Mouse (Mus musculus): Measurements from ENCODE around the gene Gltp.

Gltp gene

DNA sequence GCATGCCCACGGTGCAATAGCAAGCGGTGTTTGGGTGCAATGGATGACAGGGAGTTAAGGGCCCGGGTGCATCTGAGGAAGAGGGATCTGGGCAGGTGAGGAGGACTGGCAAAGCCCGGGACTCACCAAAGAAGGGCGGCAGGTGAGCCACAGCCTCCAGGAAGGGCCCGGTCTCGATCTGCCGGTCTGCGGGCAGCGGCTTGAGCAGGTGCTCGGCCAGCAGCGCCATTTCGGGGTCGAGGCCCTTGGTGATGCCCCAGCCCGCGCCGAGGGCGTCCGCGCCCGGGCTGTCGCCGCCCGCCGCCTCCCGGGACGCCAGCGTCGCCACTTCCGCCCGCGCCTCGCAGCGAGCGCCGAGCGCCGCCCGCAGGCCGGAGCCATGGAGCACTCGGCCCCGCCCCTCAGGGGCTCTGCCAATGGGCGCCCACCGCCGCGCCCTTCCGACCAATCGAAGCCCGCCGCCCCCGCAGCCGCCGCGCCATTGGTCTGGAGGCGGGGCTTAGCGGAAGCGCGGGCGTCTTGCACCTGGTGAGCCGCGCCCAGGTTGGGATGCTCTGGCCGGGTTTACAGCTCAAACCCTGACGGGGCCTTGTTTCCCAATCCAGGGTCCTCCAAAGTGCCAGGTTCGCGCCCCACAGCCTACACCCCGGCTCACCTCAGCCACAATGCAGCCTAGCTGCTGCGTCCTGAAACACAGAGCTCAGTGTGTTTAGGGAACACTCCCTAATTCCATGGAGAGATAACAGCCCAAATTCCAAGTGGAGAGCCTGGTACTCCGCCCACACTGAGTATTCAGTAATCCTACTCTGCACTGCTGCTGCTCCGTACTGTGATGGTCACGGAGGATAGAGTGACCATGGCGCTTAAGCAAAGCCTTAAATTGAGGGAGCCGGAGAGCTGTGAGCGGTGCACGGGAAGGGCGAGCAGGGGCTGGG is at the start of gene Gltp:
Gltp (minus strand) TSS at position 352 of the 935 bp plus-strand sequence.
- in situ Hi-C loops (cut with MboI; ENCODE audit: low pct_unique_long_range_greater_than_20kb in 1 of 2, low sequenced_read_pairs in 2 of 2, unreplicated experiment in 1 of 2): no loop called here

DNA sequence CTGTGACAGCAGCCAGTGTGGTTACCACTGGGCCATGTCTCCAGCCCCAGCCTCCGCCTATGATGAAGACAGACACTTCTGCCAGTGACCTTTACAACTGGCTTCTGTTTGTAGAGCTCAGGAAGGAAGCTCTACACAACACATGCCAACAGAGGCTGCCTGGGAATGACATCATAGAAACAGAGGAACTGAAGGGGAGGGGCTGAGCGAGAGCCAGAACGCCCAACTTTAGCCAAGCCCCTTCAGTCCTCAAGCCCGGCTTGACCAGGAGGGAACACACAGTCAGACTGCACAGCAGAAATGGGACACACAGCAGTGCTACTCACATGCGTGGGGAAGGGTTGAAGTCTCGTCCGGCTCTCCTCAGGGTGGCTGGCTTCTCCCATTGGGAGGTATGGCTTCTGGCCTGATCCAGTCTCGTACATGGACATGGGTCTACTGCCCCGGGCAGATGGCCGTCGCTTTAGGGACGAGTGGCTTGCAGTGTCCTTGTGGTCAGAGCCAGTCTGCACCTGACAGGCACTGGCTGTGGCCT is 48.0 kb upstream of the Gltp start:
- in situ Hi-C loops (cut with MboI; ENCODE audit: low pct_unique_long_range_greater_than_20kb in 1 of 2, low sequenced_read_pairs in 2 of 2, unreplicated experiment in 1 of 2): no loop called here

DNA sequence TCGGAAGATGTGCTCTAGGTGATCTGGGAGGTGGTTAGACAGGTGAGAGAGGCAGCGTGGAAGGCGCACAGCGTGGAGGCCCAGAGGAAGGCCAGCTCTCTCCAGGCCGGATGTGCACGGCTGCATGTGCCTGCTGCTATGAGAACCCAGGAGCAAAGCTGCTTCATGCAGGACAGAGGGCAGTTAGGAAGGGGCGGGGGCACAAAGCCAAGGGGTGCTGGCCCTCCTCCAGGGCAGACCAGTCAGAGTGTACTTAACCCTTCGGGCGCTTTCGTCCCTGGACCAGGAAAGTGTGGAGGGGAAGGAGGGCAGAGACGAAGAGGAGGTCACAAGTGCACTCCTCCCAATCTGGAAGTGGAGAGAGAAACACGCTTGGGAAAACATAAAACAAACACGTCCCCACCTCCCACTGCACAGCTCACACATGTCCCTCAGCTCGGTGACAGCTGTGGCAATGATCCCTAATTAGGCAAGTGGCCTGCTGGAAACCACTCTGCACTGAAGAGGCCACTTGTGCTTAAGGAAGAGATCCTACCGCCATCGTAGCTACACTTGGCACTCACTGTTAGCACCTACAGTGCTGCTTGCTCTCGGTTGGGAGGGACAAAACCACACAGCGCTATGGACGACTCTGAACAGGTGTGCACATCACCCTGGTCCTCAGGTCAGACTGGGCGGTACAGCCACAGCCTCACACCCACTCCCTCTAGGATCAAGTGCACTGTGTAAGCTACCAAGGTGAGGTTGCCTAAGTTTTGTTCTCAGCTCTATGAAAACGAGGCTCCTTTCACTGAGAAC is 46.5 kb upstream of the Gltp start:
- in situ Hi-C loops (cut with MboI; ENCODE audit: low pct_unique_long_range_greater_than_20kb in 1 of 2, low sequenced_read_pairs in 2 of 2, unreplicated experiment in 1 of 2): no loop called here

GRCm38 (mm10) chr5:114733606-114734005 is 42.8 kb upstream of the Gltp start:
- in situ Hi-C loops (cut with MboI; ENCODE audit: low pct_unique_long_range_greater_than_20kb in 1 of 2, low sequenced_read_pairs in 2 of 2, unreplicated experiment in 1 of 2): no loop called here

DNA sequence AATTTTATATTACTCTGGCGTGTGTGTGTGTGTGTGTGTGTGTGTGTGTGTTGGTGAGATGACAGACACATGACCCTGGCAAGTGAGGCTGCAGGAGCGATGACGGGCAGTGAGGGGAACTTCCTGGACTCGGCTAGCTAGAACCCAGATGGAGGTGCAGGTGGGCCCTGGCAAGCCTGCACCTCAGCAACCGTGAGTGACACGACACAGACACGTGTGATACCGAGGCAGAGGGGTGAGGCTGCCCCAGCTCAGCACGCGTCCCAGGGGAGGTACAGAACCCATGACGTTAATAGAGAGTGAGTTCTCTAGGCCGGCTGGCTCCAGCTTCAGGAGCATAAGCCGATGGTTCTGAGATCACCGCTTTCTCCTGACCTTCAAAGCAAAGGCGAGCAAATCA is 41.2 kb upstream of the Gltp start:
- in situ Hi-C loops (cut with MboI; ENCODE audit: low pct_unique_long_range_greater_than_20kb in 1 of 2, low sequenced_read_pairs in 2 of 2, unreplicated experiment in 1 of 2): no loop called here

GRCm38 (mm10) chr5:114731498-114731897 is 40.7 kb upstream of the Gltp start:
- in situ Hi-C loops (cut with MboI; ENCODE audit: low pct_unique_long_range_greater_than_20kb in 1 of 2, low sequenced_read_pairs in 2 of 2, unreplicated experiment in 1 of 2): no loop called here

GRCm38 (mm10) chr5:114730129-114730528 is 39.3 kb upstream of the Gltp start:
- in situ Hi-C loops (cut with MboI; ENCODE audit: low pct_unique_long_range_greater_than_20kb in 1 of 2, low sequenced_read_pairs in 2 of 2, unreplicated experiment in 1 of 2): no loop called here

DNA sequence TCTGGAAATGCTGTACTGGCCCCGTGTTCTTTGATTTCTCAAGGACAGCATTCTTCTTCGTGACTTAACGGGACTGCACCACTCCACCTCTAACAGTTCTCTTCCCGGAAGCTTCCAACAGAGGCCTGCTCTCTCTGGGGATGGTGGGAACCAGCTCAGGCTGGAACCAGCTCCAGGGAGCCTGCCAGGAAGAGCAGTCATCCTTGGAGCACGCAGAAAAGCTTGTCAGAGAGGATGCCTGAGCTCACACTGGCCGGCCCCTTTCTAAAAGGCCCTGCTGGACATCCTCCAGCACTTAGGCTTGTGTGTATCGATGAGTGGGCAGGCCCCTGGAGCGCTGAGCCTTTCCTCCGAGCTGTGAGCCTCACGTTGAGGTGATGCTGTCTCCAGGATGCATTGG is 37.4 kb upstream of the Gltp start:
- in situ Hi-C loops (cut with MboI; ENCODE audit: low pct_unique_long_range_greater_than_20kb in 1 of 2, low sequenced_read_pairs in 2 of 2, unreplicated experiment in 1 of 2): no loop called here

DNA sequence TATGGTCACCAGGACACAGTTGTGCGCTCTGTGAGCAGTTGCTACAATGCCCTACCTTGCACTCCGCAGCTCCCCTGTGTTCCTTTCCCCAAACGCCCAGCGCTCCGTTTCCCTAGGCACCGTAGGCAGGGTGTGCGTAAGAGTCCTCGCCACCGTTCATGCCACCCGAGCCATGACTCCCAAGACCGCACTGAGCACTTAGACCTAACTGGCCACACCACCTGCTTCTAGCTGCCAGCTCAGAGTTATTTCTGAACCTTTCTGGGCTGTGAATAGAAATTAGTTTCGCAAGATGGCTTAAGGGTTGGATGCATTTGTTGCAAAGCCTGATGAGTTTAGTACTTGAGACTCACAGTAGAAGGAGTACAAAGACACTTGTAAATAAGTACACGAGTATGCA is 32.1 kb upstream of the Gltp start:
- in situ Hi-C loops (cut with MboI; ENCODE audit: low pct_unique_long_range_greater_than_20kb in 1 of 2, low sequenced_read_pairs in 2 of 2, unreplicated experiment in 1 of 2): no loop called here

DNA sequence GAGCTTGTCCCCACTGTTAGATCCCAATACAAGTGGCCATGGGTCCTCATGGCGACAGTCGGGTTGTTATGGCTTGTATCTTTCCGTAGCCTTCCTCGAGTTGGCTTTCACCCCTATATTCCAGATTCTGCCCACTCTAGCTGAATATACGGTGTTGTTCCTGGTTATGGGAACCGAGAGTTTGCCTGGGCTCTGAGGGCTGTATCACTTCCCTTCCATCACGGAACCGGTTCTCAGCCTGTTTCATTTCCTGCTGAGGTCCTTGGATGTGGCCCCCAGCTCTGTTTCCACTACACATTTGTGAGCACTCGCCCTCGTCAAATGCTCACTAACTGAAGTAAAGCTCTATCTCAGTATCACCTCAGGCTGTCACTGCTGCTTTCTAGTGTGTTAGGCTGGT is 31.2 kb upstream of the Gltp start:
- in situ Hi-C loops (cut with MboI; ENCODE audit: low pct_unique_long_range_greater_than_20kb in 1 of 2, low sequenced_read_pairs in 2 of 2, unreplicated experiment in 1 of 2): no loop called here

GRCm38 (mm10) chr5:114720784-114721183 is 30.0 kb upstream of the Gltp start:
- in situ Hi-C loops (cut with MboI; ENCODE audit: low pct_unique_long_range_greater_than_20kb in 1 of 2, low sequenced_read_pairs in 2 of 2, unreplicated experiment in 1 of 2): no loop called here

DNA sequence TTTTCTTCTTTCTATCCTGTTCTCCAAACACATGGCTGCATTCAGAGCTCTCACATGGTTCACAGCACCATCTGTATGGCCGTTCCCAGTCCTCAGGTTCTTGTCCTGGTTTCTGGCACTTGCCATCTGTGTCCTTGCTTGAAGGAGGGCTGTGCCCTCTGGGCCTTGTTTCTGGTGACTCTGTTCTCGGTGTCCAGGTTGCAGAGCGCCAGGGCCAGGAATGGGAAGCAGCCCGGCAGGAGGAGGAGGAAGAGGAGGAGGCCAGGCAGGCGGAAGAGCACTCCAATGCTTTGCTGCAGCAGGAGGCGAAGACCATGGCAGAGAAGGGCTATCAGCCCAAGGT is 29.1 kb upstream of the Gltp start:
- in situ Hi-C loops (cut with MboI; ENCODE audit: low pct_unique_long_range_greater_than_20kb in 1 of 2, low sequenced_read_pairs in 2 of 2, unreplicated experiment in 1 of 2): no loop called here

DNA sequence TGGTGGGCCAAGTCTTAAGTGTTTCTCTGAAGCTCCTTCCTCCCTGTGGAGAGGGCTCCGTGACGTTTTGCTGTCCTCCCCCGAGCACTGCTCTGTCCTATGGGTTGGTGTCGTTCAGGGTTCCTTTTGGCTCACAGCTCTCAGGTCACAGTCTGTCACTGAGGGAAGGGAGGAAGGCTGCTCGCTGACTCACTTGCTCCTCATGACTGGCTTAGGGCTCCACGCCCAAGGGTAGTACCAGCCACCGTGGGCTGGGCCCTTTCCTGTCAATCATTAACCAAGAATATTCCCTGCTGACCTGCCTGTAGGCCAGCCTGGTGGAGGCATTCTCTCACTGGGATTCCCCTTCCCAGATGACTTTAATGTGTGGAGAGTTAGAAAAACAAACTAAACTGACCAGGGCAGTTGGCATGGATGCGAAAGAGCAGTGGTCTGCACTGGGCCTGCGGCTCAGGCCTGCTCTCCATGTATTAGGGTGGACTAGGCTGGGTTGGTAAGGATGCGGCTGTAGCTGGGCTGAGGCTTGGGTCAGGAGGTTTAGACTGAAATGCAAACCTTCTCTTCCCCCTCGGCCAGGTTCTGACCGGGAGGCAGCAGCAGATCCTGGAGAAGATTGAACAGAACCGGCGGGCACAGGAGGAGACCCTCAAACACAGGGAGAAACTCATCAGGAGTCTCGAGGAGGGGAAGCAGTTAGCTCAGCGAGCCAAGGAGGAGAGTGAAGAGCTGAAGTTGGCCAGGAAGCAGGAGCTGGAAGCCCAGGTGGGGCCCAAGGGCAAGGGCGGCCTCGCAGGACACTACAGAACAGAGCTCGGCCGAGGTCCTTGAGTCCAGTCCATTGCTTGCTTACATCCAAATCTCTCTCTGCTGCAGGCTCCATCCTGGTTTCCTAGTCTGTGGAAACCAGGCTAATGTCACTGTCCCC is 28.5 kb upstream of the Gltp start:
- in situ Hi-C loops (cut with MboI; ENCODE audit: low pct_unique_long_range_greater_than_20kb in 1 of 2, low sequenced_read_pairs in 2 of 2, unreplicated experiment in 1 of 2): no loop called here

GRCm38 (mm10) chr5:114718483-114718882 is 27.7 kb upstream of the Gltp start:
- in situ Hi-C loops (cut with MboI; ENCODE audit: low pct_unique_long_range_greater_than_20kb in 1 of 2, low sequenced_read_pairs in 2 of 2, unreplicated experiment in 1 of 2): no loop called here

GRCm38 (mm10) chr5:114717937-114718336 is 27.2 kb upstream of the Gltp start:
- in situ Hi-C loops (cut with MboI; ENCODE audit: low pct_unique_long_range_greater_than_20kb in 1 of 2, low sequenced_read_pairs in 2 of 2, unreplicated experiment in 1 of 2): no loop called here

DNA sequence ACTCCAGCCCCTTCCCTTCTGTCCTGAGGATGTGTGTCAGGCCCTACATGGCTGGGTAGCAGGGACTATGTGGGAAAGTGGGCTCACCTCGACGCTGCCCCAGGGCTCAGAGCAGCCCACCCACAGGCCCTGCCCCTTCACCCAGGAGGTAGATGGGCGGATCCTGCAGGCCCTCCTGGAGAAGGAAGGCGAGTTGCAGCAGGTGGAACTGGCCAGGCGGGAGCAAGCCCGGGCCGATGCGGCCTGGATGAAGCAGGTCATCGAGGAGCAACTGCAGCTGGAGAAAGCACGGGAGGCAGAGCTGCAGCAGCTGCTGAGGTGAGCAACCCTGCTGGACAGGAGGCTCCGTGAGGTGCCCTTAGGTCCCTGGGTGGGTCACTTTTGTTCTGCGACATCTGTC is 26.5 kb upstream of the Gltp start:
- in situ Hi-C loops (cut with MboI; ENCODE audit: low pct_unique_long_range_greater_than_20kb in 1 of 2, low sequenced_read_pairs in 2 of 2, unreplicated experiment in 1 of 2): no loop called here

DNA sequence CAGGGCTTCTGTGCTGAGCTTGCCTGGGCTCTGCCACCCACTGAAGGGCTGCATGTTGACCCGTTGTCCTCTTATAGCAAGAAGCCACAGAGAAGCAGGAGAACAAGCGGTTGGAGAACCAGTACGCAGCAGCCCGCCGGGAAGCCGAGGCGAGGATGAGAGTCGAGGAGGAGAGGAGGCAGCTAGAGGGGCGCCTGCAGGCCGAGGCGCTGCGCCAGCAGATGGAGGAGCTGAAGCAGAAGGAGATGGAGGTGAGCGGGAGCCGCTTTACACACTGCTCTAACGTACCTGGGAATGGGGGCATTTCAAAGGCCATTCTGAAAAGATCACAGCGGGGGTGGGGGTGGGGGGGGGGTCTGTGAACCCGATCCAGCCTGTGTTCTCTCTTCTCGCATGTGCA is 23.8 kb upstream of the Gltp start:
- in situ Hi-C loops (cut with MboI; ENCODE audit: low pct_unique_long_range_greater_than_20kb in 1 of 2, low sequenced_read_pairs in 2 of 2, unreplicated experiment in 1 of 2): no loop called here

DNA sequence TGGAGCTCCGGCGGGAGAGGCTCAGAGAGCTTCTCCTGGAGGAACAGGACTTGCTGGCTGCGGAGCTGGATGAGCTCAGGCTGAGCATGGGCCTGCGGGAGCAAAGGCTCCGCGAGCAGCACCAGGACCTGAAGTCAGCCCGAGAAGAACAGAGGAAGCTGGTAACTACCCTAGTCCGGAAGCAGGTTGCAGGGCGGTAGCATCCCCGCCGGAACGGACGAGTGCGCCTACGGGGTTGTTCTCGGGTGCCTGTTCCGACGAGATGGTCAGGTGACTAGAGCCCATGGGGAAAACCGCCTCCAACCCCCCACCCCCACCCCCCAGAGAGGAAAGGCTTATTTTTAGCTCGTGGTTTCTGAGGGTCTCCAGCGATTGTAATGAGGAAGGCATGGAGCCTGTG is 18.6 kb upstream of the Gltp start:
- in situ Hi-C loops (cut with MboI; ENCODE audit: low pct_unique_long_range_greater_than_20kb in 1 of 2, low sequenced_read_pairs in 2 of 2, unreplicated experiment in 1 of 2): no loop called here

DNA sequence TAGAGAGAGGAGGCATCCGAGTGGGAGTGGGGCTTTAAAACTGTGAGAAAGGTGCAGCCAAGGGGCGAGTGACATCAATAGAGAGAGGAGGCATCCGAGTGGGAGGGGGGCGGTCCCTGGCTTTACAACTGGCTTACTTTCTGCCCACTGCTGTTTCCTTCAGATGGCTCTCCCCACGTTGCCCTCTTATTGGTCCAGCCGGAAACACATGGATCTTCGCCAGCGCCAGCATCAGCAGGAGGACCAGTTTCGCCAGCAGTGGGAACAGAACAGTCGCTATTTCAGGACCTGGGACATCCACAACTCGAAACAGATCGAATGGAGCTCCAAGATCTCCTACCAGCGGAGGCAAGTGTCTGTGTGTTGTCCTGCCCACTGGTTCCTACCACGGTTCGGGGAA is 17.7 kb upstream of the Gltp start:
- in situ Hi-C loops (cut with MboI; ENCODE audit: low pct_unique_long_range_greater_than_20kb in 1 of 2, low sequenced_read_pairs in 2 of 2, unreplicated experiment in 1 of 2): no loop called here

All from mouse embryonic stem cell (cell line).